Mouse (Mus musculus): Measurements from ENCODE around the gene Nup35. TPM values are rescaled to one million over a fixed set of nuclear protein-coding genes. Genes with fewer than 3 reads are reported as not detected.
A peak's percentile ranks its signal among the peaks of the same experiment; 100 is the strongest.

Nup35 gene
- total RNA-seq, 2 experiments from 2014 or later: 8.0 to 9.3 TPM

DNA sequence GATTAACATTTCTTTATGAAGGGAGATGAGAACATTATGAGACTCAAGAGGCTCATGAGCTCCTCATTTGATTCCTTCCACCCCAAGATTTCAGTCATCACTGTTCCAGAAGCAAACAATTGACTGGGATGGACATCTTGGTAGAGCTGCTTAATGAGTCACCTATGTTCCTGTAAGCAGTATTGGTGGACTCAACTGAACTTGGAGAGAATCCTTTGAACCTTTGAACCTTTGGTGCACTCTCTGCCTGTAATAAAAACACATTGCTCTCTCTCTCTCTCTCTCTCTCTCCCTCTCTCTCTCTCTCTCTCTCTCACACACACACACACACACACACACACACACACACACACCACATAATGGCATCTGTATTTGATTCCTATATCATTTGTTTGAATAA lies 16.4 kb upstream of the Nup35 start:
- TF ChIP-seq CTCF (IDR thresholded peaks at IDR 0.05): no peak

GRCm38 (mm10) chr2:80602756-80603155 lies 14.3 kb upstream of the Nup35 start:
- intact Hi-C loops (cut with DNase I): no loop called here
- H3K27ac ChIP-seq: no peak overlapping the region
- no peak overlapping the region for H3K4me3 ChIP-seq
- TF ChIP-seq CTCF (IDR thresholded peaks at IDR 0.05): no peak
- DNase-seq: no peak

More for the DNA sequence above, 16.4 kb upstream of the Nup35 start:
- intact Hi-C loops (cut with DNase I): no loop called here
- Histone ChIP-seq H3K4me3 (no peak overlapping the region), H3K27ac (no peak overlapping the region)
- no peak for DNase-seq

GRCm38 (mm10) chr2:80603771-80604426 lies 13.1 kb upstream of the Nup35 start:
- DNase-seq: no peak
- TF ChIP-seq CTCF (IDR thresholded peaks at IDR 0.05): no peak
- no peak overlapping the region for H3K4me3 ChIP-seq
- intact Hi-C loops (cut with DNase I): no loop called here
- H3K27ac ChIP-seq: no peak overlapping the region

- Histone ChIP-seq H3K27ac (no peak overlapping the region), H3K4me3 (no peak overlapping the region)
- no peak for DNase-seq
- intact Hi-C loops (cut with DNase I): no loop called here
- no peak for TF ChIP-seq CTCF (IDR thresholded peaks at IDR 0.05)
These were observed 4.8 kb upstream of the Nup35 start for GRCm38 (mm10) chr2:80612286-80612685.

DNA sequence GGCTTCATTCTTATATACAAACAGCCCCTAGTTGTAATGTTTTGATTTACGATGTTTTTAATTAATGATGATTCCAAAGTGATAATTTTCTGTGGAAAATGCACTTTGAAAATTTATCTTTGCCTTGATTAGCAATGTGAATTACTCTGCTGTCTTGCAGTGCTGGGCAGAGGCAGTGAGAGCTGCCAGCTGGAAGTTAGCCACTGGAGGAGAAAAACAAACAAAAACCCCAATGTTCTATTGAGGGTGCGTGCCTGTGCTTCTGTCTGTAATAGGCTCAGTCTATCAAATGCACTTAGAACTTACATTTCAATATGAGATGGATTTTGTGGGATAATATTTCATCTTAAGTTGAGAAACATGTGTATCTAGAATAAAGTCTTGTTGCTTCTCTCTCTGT lies 4.2 kb upstream of the Nup35 start:
- H3K4me3 ChIP-seq: no peak overlapping the region
- no peak for TF ChIP-seq CTCF (IDR thresholded peaks at IDR 0.05)
- intact Hi-C loops (cut with DNase I): no loop called here
- H3K27ac ChIP-seq: no peak overlapping the region
- no peak for DNase-seq

GRCm38 (mm10) chr2:80618991-80619390 lies 2.0 kb downstream of the Nup35 start:
- DNase-seq: no peak
- no peak overlapping the region for H3K27ac ChIP-seq
- H3K4me3 ChIP-seq: no peak overlapping the region
- intact Hi-C loops (cut with DNase I): no loop called here
- TF ChIP-seq CTCF (IDR thresholded peaks at IDR 0.05): no peak

DNA sequence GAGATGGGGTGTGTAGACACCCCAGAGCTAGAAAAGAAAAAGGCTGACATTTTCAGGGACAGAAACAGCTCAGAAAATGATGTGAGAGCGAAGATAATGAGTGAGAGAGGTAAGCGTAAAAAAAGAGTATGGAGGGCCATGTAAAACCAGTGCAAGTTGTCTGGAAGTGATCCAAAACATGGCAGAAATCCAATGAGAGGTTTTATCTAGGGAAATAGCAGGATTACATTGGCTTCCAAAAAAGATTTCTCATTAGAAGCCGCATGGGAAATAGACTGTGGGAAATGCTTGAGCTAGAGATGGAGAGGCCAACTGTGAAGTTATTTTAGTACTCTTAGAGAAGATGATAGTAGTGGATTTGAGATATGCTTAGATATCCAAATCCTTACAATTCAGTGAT lies 4.9 kb downstream of the Nup35 start:
- DNase-seq: no peak
- no peak overlapping the region; the same call in 1 of the 2 replicates for H3K27ac ChIP-seq
- TF ChIP-seq CTCF (IDR thresholded peaks at IDR 0.05): no peak

GRCm38 (mm10) chr2:80624523-80624922 lies 7.5 kb downstream of the Nup35 start:
- no peak overlapping the region for H3K4me3 ChIP-seq
- intact Hi-C loops (cut with DNase I): no loop called here
- TF ChIP-seq CTCF (IDR thresholded peaks at IDR 0.05): no peak
- DNase-seq: no peak
- no peak overlapping the region for H3K27ac ChIP-seq

More for the DNA sequence above, 4.9 kb downstream of the Nup35 start:
- no peak overlapping the region for H3K4me3 ChIP-seq
- intact Hi-C loops (cut with DNase I): no loop called here

DNA sequence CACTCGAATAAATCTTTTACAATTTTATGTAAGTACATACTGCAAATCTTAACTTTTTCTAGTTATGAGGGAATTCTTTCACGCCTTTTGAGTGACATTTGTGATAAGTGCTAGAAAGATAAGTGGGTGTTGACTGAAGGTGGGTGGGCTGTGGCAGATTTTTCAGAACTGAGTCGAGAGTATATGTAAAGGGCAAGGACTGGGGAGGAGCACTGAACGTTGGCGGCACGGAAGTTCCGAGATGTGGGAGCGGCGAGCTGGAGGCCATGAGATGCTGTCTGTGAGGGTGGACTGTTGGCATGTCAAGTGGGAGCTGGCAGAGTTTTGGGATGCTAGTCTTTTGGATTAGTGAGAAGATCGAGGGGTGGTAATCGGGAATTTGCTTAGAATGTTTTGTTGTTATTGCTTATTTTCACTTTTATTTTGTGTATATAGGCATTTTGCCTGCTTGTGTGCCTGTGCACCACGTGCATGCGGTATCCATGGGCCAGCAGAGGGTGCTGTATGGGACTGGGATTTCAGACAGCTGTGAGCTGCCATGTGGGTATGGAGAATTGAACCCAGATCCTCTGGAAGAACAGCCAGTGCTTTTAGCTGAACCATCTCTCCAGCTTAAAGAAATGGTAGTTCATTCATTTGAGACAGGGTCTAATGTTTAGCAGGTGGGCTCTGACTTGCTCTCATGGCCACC lies 15.4 kb downstream of the Nup35 start:
- no peak for DNase-seq
- Histone ChIP-seq H3K27ac (no peak overlapping the region), H3K4me3 (no peak overlapping the region)
- intact Hi-C loops (cut with DNase I): no loop called here
- TF ChIP-seq CTCF (IDR thresholded peaks at IDR 0.05): no peak

GRCm38 (mm10) chr2:80638364-80639241 lies 21.6 kb downstream of the Nup35 start:
- intact Hi-C loops (cut with DNase I): loop anchor here (1.0 to 2.0 kb wide), 2 partner anchors 22 to 57 kb away; partner anchors contain the start of genes Dusp19, Nckap1 and Nup35
- Histone ChIP-seq H3K4me3 (peak overlapping the region; percentile 98), H3K27ac (peak overlapping the region; percentile 88)
- DNase-seq: peak; percentile 88
- TF ChIP-seq CTCF (IDR thresholded peaks at IDR 0.05): no peak

- DNase-seq: no peak
- Histone ChIP-seq H3K27ac (peak overlapping the region; percentile 88), H3K4me3 (peak overlapping the region; percentile 98)
- intact Hi-C loops (cut with DNase I): loop anchor here (2.0 kb wide), 1 partner anchor 23 kb away; the partner anchor contains the start of genes Dusp19 and Nup35
- no peak for TF ChIP-seq CTCF (IDR thresholded peaks at IDR 0.05)
These were observed 22.4 kb downstream of the Nup35 start for GRCm38 (mm10) chr2:80639398-80639797.

GRCm38 (mm10) chr2:80639864-80640263 lies 22.8 kb downstream of the Nup35 start:
- intact Hi-C loops (cut with DNase I): loop anchor here (2.0 kb wide), 1 partner anchor 23 kb away; the partner anchor contains the start of genes Dusp19 and Nup35
- DNase-seq: no peak
- Histone ChIP-seq H3K27ac (no peak overlapping the region), H3K4me3 (no peak overlapping the region)
- no peak for TF ChIP-seq CTCF (IDR thresholded peaks at IDR 0.05)

DNA sequence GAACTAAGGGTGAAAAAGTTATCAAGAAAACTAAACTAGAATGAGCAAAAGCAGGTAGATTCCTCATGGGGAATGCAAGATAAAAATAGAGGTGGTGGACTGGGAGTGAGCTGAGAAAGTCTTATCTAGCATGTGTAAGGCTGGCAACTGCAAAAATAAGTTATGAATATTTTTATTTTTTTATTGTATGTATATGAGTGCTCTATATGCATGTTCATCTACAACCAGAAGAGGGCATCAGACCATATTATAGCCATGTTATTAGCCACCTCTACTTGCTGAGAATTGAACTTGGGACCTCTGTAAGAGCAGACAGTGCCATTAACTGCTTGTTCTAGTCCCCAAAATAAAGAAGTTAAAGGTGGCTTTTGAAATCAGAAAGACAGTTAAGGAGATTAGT lies 44.4 kb downstream of the Nup35 start:
- DNase-seq: no peak
- TF ChIP-seq CTCF (IDR thresholded peaks at IDR 0.05): peak; percentile 9; the same call in 1 of the 2 replicates
- intact Hi-C loops (cut with DNase I): no loop called here
- H3K4me3 ChIP-seq: no peak overlapping the region
- H3K27ac ChIP-seq: no peak overlapping the region

Data from gastrocnemius, adult 2 months (tissue).